Mouse (Mus musculus) heart, postnatal 0 days (tissue): ENCODE data around the gene Lca5l.

Experiments used
- CTCF ChIP-seq: IDR thresholded peaks from 2 replicates; pipeline ENCODE4 v1.5.1; 2016; ENCODE audit warnings: antibody characterized with exemption, control low read depth, low read depth
- EP300 ChIP-seq: IDR thresholded peaks from 2 replicates; pipeline ENCODE4 v1.6.1; 2016; ENCODE audit warnings: antibody characterized with exemption, low read depth

DNA sequence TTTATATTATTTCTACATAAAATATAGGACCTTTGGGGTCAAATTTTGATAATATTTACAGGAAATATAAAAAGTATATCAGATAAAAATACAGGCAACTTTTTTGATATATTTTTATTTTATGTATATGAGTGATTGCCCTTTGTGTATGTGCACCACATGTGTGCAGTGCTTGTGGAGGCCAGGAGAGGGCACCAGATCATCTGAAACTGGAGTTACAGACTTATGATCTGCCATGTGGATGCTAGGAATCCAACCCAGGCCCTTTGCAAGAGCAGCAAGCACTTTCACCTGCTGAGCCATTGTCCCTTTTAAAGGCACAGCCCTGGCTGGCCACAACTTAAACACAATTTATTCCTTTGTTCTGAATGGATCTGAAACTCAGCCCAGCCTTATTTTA, 12.9 kb downstream of the Lca5l start:
- TF ChIP-seq CTCF (no peak), EP300 (no peak)
